Mouse (Mus musculus): ENCODE results near the gene Cltrn.

Gene Cltrn

DNA sequence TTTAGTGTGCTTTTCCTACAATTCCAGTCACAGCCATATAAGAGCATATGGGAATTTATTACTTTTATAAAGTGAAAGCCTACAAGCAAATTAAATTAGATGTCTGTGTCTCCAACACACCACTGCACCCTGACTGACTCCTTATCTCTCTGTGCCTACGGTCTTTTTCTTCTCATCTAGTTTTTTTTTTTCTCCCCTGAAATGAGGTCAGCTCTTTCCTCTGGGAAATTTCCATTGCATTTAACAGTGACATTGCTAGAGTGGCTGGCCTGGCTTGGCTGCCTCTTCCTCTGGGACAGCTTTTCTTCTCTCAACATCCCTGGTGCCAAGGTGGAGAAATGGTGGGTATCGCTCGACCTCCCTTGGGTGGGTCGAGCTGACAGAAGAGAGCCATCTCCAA lies at the start of gene Cltrn:
TSS of gene Cltrn (plus strand) at position 249 of the 400 bp plus-strand sequence.
- no peak for DNase-seq (ENCODE audit: low spot score)

DNA sequence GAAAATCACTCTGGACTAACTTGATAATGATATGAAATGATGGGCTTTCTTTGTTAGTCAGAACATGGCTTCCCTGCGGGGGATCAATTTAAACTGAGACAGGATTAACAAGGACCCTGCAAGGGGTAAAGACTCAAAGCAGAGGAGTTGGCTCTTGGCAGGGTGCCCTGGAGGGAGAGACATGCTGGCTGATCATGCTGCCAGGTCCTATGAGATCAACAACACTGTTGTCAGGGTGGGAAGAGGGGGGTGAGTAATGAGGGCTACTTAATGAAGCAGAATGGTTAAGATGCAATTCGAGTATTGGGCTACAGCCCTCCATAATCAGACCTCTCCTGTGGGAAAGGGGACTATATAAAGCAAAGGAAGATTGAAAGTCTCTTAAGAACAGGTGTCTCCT lies 49.7 kb upstream of the Cltrn start:
- no peak for DNase-seq (ENCODE audit: low spot score)

DNA sequence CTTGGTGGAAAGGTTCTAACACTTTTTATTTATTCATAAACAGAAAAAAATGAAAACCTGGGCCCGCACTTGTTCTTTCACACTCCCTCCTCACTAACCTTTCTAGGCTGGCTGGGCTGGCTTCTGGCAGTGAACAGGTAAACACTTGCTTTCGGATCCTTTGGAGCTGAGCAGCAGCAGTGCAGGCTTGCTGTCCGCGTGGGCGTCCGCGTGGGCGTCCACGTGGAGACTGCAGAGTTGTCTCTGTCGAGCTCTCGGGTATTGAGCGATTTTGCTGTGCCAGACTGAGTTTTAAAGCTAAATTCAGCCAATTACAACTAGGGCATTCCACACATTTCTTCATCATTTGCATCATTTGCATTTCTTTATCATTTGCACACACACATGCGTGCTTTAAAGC lies 46.6 kb upstream of the Cltrn start:
- no peak for DNase-seq (ENCODE audit: low spot score)

DNA sequence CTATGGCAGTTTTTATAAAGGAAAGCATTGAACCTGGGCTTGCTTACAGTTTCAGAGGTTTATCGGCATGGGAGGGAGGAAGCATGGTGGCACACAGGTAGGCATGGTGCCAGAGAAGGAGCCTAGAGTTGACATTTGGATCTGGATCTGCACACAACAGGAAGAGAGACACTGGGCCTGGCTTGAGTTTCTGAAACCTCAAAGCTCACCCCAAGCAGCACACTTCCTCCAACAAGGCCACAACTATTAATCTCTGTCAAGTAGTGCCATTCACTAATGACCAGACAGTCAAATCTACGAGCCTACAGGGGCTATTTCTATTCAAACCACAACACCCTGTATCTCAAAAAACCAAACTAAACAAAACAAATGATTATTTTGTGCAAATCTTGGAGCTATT lies 41.9 kb upstream of the Cltrn start:
- DNase-seq (ENCODE audit: low spot score) = no peak

DNA sequence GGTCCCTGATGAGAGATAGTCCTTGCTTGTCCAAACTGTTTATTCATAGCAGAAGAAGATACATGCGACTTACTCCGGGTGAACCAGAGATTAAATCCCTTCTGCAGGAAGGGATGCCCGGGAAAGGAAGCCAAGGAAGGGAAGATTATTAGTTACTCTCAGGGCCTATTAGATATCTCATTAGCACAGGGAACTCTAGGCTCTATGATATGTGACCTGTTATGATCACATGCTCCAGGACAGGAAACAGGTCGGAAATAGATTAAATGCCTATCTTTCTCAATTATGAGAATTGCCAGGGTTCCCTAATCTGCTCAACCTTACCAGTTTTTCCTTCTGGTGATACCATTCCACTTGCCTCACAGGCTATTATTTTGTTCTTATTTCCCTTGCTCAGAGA lies 32.9 kb upstream of the Cltrn start:
- DNase-seq (ENCODE audit: low spot score) = no peak

DNA sequence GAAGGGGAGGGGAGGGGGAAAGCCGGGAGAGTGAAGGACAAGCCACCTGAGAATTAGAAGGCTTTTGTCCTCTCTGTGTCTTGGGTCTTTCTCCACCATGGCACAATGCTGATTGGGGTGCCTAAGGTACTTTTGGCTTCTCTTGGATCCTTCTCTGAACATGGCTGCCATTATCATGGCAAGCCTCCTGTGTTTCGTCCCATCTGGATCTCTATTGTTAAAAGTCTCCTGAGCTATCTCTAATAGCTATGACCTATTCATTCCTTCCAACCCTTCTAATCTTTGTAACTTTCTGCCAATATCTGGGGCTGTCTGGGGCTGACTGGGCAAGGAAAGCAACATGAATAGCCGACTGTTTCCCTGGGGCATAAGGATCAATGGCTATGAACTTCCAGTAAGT lies 30.1 kb upstream of the Cltrn start:
- no peak for DNase-seq (ENCODE audit: low spot score)

DNA sequence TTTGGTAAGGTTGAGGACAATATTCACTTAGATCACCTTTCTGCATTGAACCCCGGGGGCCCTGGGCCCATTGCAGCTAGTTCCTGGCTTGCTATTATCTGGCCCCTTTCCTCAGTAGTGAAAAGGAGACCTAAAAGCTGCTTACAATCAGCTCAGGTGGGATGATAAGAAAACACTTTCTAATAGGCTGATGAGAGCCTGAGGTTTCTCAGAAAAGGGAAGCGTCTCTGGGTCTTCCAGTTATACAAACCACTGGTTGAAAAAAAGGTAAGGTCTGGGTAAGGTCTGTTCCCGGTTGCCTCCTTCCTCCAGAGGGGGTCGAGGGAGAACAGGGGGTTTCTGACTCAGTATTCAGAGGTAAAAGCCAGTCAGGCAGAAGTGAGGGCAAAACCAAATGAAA lies 29.6 kb upstream of the Cltrn start:
- no peak for DNase-seq (ENCODE audit: low spot score)

DNA sequence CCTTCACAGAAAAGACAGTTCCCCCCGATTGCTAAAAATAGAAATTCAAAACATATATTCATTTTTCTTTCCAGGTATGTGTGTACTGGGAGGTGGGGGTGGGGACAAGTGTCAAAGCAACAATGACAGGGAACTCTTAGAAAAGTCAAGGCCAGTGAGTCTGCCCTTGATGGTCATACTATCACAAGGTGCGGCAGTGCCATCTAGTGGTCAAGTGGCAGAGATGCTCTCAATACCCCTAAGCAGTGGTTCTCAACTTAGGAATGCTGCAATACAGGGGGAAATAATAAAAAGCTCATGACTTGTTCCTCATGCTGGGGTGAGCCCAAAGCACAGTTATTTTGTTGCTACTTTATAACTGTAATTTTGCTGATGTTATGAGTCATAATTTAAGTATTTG lies 22.4 kb upstream of the Cltrn start:
- peak; percentile 64 for DNase-seq (ENCODE audit: low spot score)

DNA sequence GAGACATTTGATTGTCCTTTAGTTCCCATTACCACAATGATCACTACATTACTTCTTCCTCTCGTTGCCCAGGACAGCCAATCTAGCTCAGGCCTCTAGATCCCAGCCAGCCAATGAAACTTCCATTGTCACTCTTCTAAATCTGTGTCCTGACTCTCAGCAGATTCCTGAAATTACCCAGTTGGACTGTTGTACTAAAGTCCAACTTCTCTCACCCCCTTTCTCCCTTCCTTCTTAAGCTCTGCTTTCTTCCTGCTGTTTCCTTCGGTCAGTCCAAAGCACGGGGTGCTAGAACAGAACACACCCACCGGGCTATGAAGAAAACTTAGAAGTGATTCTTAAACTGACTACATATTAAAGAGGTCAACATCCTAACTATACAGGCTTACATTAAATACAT lies 19.7 kb upstream of the Cltrn start:
- no peak for DNase-seq (ENCODE audit: low spot score)

DNA sequence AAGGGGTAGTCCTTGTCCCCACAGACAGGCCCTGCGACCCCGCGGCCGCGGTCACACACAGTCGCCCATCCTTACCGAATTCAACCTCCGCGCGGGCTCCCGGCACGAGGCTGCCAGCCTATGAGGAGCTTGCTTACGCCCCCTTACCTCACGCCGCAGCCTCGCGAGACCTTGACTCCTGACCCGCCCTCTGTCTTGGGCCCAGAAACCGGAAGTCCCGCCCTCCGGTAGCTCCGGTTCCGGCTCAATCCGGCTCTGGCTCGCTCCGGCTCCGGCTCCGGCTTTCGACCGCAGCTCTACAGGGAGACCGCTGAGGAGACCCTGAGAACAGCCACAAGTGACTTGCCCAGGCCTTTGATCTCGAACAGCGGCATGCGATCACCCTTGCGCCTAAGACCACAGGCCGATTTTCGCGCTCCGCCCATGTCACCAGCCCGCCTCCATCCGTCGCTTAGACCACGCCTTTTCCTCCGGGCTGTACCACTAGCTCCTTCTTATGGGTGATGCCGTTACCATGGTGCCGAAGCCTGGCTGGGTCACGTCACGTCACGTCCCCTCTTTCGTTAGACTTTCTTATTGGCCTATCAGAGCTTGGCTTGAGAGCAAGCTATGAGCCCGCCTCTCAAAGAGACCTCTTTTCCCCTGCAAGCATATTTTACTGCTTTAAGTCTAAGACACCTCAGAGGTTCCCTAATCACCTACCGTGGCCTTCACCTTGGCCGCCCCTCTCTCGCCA lies 12.4 kb upstream of the Cltrn start, which contains the start of gene Siah1b:
TSS of gene Siah1b (minus strand) at position 454 of the 736 bp plus-strand sequence.
- peak; percentile 83 for DNase-seq (ENCODE audit: low spot score)

DNA sequence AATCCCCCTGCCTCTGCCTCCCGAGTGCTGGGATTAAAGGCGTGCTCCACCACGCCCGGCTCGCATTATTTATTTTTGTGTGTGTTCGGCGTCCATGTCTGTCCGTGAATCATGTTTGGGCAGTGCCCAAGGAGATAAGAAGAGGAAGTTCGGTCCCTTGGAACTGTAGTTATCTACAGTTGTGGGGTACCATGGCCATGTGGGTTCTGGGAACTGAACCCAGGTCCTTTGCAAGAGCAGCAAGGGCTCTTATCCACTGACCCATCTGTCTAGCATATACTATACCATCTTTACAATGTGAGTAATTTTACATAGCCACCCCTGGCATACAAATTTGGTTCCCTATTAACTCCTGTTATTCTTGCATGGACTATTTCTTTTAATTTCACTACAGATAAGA lies 6.6 kb upstream of the Cltrn start:
- no peak for DNase-seq (ENCODE audit: low spot score)

DNA sequence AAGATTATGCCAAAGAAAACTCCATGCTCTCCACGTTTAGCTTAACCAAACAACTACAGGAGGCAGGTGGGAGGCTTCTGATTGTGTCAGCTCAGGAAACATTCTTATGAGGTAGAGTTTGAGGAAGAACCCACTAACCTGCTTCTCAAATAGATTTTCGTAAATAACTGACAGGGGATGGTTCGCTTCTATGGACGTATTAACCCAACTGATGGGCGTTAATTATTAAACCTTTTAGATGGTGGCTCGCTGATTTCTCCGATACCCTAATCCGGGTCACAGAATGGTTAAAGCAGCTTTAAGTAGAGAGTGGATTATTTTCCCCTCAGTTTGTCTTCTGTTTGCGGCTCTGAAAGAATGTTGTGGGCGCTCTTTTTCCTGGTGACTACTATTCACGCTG lies 1.3 kb downstream of the Cltrn start:
- DNase-seq (ENCODE audit: low spot score) = no peak

DNA sequence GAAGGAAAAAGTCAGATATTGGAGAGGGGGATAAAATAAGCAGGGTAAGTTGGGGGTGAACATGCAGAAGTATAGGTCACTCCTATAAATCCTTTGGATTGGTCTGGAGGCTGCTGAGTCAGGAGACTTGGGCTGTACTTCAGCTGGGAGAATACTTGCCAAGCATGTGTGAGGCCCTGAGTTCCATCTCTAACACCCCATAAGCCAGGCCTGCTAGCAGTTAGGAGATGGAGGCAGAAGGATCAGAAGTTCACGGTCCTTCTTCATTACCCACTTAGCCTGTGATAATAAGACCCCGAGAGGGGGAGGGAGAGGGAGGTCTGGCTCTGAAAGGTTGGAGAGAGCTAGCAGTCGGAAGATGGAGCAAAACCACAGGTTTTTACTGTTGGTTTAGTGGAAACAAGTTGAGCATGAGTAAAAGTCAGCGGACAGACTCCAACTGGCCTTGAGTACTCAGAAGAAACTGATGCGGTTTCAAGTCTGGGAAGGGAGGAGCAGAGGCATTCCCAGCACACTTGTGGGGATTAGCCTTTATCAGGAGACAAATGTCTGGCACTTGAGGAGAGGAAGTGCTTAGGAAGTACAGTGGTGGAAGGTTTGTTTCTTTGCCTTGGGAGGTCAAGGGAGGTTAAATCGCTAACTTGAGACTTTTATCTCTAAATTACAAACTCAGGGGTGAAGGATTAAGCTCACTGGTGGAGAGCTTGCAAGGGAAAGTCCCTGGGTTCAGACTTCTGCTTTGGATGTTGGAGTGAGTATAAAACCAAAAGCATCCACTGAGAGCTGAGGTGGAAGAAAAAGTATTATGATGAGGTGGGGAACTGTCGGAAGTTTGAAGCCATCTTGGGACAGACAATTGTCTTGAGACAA lies 3.9 kb downstream of the Cltrn start:
- DNase-seq (ENCODE audit: low spot score) = no peak

DNA sequence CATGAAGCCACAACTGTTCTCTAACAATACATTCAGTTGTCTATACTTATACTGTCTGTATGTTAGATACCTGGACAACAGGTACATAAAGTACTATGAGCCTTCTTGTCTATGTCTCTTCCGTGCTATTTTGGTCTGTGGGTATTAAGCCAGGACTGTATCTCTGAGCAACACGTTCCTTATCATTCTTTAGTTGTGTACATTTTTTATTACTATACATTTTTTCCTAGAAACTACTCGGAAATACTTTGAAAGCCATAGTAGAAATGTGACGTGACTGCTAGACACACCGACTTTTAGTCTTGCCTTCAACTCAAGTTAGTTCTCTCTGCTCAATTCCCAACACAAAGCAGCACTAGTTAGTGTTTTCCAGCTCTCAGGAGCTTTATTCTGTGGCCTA lies 4.8 kb downstream of the Cltrn start:
- DNase-seq (ENCODE audit: low spot score) = no peak

DNA sequence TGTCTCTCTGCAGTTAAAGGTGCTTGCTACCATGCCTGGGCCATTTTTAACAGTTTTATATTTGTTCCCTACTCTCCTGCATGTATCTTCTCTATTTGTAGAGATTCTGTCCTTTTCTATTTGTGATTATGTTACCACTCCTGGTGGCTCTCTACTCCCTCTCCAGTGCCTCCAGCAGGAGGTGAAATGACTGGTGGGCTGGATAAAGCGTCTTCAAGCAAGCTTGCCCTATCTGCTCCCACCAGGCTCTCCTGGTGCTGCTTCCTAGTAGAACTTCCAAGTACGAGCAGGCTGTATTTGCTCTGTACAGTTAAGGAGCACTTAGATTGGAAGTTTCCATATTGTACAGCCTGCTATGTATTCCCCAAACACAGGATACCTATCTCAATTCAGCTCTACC lies 7.2 kb downstream of the Cltrn start:
- no peak for DNase-seq (ENCODE audit: low spot score)

DNA sequence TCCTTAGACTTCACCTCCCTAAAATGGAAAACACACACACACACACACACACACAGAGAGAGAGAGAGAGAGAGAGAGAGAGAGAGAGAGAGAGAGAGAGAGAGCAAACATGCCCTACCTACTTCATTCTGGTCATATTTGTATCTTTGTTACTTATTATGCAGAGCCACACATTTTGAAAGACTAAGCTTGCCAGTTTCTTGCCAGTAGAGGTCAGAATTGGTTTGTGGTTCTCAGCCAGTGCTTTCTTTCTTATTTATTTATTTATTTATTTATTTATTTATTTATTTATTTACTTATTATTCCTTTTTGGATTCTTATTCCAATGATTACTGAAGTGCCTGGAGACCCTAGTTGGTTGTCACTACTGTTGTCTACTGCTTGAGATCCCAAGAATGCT lies 12.9 kb downstream of the Cltrn start:
- DNase-seq (ENCODE audit: low spot score) = no peak

DNA sequence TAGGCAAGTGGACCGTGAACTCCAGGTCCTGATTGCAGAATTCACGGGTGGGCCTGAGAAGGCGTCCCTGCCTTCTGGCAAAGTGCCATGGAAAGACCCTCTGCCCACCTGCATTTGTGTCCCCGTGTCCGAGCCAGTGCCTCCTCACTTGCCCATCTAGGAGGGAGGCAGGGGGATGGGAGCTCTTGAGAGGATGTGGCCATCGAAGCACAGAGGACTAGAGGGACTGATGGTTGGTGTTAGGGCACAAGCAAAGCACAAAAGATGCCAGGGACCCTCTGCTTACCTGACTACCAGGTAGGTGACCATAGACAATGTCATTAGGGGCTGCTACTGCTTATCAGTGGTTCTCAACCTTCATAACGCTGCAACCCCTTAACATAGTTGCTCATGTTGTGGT lies 13.6 kb downstream of the Cltrn start:
- no peak for DNase-seq (ENCODE audit: low spot score)

DNA sequence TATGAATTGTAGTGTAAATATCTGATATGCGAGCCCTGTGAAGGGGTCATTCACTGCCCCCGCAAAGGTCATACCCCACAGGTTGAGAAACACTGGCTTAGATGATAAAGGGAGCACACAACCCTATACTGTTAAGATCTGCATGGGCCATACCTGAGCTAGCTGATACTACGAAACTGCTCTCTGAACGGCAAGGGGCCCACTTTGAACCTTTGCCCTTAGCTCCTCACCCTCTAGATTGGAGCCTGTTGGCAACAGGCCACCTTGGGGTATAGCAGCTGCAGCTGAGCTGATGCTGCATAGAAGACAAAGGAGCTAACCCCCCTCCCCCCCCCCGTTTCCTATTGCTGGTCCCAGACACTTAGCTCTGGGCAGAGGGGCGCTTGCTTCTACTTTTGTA lies 14.0 kb downstream of the Cltrn start:
- no peak for DNase-seq (ENCODE audit: low spot score)

DNA sequence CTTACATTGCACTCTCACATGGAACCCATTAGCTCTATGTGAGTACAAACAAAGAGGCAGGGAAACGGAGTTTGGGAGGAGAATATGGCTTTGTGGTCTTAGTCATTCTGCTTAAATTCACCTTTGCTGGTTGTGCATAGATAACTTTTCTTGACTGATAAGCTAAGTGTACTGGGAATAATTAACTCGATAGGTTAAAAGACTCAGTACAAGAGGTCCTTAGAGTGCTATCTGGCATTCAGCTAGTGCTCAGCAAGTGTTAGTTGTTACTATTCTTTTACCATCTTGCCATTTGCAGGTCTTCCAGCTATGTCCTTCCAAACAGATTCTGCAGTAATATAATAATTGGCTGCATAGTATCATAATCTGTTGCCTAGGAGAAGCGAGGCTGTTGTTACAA lies 22.5 kb downstream of the Cltrn start:
- no peak for DNase-seq (ENCODE audit: low spot score)

DNA sequence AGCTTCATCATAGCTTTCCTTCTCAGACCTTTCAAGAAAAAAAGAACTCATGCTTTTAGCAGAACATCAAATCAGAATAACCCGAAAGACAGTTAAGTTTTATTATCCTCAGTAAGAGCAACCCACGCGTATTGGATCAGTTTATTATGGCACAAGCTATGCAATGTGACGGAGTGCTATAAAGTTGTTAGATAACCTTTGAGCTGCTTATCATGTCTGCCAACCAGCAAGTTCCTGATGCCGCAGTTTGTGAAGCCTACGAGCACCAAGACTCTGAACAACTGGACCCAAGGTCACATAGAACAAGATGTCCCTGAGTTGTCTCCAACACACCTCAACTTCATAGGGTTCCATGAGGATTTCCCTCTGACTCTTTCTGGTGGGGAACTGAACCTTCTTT lies 25.1 kb downstream of the Cltrn start:
- DNase-seq (ENCODE audit: low spot score) = no peak

DNA sequence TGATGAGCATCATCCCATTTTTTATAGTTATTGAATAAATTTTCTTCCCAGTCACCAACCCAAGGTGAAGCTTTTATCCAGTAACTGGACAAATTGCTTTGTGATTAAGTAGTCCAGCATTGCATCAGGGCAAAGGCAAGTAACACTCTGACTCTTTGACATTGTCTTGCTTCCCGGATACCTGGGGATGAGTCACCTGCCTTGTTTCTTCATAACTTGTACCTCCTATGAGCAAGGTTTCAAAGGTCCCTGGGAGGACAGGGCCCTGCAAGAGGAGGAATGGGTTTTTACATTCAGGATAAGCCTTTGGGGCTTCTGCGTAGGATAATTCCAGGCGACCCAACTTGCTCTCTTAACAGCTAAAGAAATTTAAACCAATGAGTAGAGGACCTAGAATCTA lies 35.3 kb downstream of the Cltrn start:
- DNase-seq (ENCODE audit: low spot score) = no peak

DNA sequence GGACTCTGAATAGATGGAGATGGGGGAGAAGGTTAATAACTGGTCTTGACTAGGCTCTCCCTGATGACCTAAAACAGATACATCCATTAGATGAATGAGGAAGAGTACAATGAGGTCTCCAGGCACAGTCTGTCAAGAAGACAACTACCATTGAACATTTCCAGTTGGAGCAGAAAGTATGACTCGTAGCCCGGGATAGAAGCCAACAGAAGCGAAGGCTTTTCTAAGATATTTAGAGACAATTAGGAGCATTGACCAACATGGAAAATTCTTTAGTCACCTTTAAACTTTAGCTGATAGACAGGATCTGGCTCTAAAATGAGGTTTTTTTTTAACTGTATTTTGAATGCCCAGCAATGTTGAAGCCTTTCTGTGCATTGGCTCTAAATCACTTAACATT lies 44.9 kb downstream of the Cltrn start:
- no peak for DNase-seq (ENCODE audit: low spot score)

DNA sequence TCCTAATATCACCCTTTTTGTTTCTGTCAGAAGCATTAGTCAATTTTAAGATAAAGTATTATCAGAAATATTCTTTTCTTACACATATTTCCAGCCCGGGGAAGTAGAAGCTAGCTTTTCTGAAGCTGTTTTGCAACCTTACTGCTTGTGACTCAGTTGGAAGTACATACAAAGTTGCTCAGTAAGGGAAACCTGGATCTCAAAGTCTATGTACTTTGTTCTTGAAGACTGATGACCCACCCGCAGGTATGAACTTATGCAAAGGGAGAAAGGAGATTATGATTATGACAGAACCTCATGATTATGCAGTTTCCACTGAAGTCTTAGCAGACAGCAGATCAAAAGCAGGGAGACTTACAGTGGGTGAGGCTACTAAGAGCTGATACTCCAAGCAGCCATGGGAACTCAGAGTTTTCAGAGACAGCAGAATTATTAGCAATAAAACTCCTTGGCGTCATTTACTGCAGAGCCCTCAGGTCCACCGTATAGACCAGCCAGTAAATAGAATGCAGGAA lies 46.7 kb downstream of the Cltrn start:
- DNase-seq (ENCODE audit: low spot score) = no peak

All from urinary bladder, postnatal 25 days (tissue).